Mouse (Mus musculus) forebrain, embryonic 11.5 days (tissue): ENCODE results near the gene Nck2. TPM values are rescaled to one million over a fixed set of nuclear protein-coding genes. Genes with fewer than 3 reads are reported as not detected.

Experiments used
- ATAC-seq: fragments of 200-750 bp; cut with Nextera tagmentation; replicated peaks from 2 replicates; pipeline ENCODE4 v1.8.0; 2017; ENCODE audit warnings: moderate TSS enrichment; ENCODE audit not compliant: low FRiP score
- DNase-seq: peaks from one replicate; pipeline ENCODE4 v3.0.0-alpha.2; 2017; ENCODE audit warnings: low spot score
- H3K27ac ChIP-seq: fragments of 300-500 bp; sonication (generic); 2 replicates; pipeline ENCODE4 v1.5.1; 2014; ENCODE audit warnings: low read depth, low read length
- H3K27me3 ChIP-seq: fragments of 300-500 bp; sonication (generic); 2 replicates; pipeline ENCODE4 v1.6.1; 2014; ENCODE audit warnings: mild to moderate bottlenecking, low read length, mixed read lengths; ENCODE audit not compliant: control insufficient read depth, insufficient read depth
- H3K36me3 ChIP-seq: fragments of 300-500 bp; sonication (generic); 2 replicates; pipeline ENCODE4 v1.6.1; 2014; ENCODE audit warnings: mild to moderate bottlenecking, low read length, moderate library complexity, mixed read lengths; ENCODE audit not compliant: control insufficient read depth, insufficient read depth
- H3K4me1 ChIP-seq: fragments of 300-500 bp; sonication (generic); replicated peaks from 2 replicates; pipeline ENCODE4 v1.6.1; 2014; ENCODE audit warnings: low read length, mixed read lengths; ENCODE audit not compliant: control insufficient read depth, insufficient read depth
- H3K4me2 ChIP-seq: fragments of 300-500 bp; sonication (generic); 2 replicates; pipeline ENCODE4 v1.6.1; 2014; ENCODE audit warnings: low read depth, mild to moderate bottlenecking, low read length, moderate library complexity, mixed read lengths; ENCODE audit not compliant: severe bottlenecking
- H3K4me3 ChIP-seq: fragments of 300-500 bp; sonication (generic); 2 replicates; pipeline ENCODE4 v1.5.1; 2014; ENCODE audit warnings: low read depth, low read length
- H3K9ac ChIP-seq: fragments of 300-500 bp; sonication (generic); 2 replicates; pipeline ENCODE4 v1.6.1; 2014; ENCODE audit warnings: low read length
- H3K9me3 ChIP-seq: fragments of 300-500 bp; sonication (generic); 2 replicates; pipeline ENCODE4 v1.6.1; 2016; ENCODE audit warnings: low read length, mixed read lengths; ENCODE audit not compliant: control insufficient read depth
- WGBS: fragments of 180-500 bp; shearing (Covaris S2); extraction: QIAGEN DNeasy Blood & Tissue Kit; methylation state at CpG from one replicate; pipeline ENCODE4 v1.1.7; 2014; 5-methylcytosine and 5-hydroxymethylcytosine counted together
- polyA plus RNA-seq: library from polyadenylated mRNA; unstranded; fragments of >200 nt; fragmentation: Nextera tagmentation; extraction: Ambion mirVana; gene quantifications from 2 replicates; pipeline ENCODE4 v1.2.1, GENCODE M21; 2014

The Nck2 gene
- polyA plus RNA-seq, 1 experiment from 2014 or later = 37.8 TPM

- no peaks in the 10 kb centered on the region for H3K9me3 ChIP-seq
- H3K27ac ChIP-seq = no peak overlapping the region
- H3K4me3 ChIP-seq = no peak overlapping the region
- ATAC-seq = no peak
- H3K4me1 ChIP-seq = no peaks in the 10 kb centered on the region
- no peak overlapping the region for H3K4me2 ChIP-seq
- DNase-seq = no peak
- H3K36me3 ChIP-seq = no peaks in the 10 kb centered on the region
- no peak overlapping the region for H3K9ac ChIP-seq
- no peaks in the 10 kb centered on the region for H3K27me3 ChIP-seq
Observed at GRCm38 (mm10) chr1:43403341-43403740, 41.0 kb upstream of the Nck2 start.

DNA sequence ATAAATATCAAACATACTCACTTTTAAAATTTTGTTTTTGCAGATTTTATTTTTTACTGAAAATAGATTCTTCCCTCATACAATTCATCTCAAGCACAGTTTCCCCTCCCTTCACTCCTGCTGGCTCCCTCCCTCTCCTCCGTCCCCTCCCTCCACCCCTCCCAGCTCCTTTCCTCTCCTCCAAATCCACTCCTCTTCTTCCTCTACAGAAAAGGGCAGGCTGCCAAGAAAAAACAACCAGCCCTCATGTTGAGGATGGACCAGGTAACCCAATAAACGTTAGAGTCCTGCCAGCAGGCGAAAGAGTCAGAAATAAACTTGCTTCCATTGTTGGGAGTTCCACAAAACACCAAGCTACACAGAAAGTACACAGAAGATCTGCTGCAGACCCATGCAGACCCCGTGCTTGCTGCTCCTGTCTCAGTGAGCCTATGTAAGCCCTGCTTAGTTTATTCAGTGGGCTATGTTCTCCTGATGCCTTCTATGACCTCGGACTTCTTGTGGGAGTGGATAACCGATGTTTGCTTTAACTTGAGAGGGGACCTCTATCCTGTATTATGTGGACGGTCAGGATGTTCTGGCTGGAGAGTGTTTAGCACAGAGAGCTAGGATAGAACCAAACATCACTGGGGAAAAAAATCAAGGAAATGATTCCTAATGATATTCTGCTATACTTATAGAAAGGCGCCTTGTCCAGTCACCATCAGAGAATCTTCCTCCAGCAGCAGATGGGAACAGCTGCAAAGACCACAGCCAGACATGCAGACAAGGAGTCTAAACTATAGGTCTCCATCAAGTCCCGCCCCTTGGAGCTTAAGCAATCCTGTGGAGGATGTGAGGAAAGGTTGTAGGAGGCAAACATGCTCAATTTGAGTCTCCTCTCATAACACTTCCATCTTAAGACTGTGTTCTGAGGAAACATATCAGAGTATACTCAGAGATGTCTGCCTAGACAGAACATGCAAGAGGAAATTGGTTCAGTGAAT is 39.4 kb upstream of the Nck2 start:
- Histone ChIP-seq H3K27me3 (no peaks in the 10 kb centered on the region), H3K36me3 (no peaks in the 10 kb centered on the region), H3K27ac (no peak overlapping the region), H3K9me3 (no peaks in the 10 kb centered on the region), H3K4me3 (no peak overlapping the region), H3K9ac (no peak overlapping the region), H3K4me2 (no peak overlapping the region), H3K4me1 (no peaks in the 10 kb centered on the region)
- no peak for DNase-seq
- 65% methylated on average over 9 of the region's 9 CpGs for WGBS
- ATAC-seq = no peak

GRCm38 (mm10) chr1:43409019-43409418 is 35.4 kb upstream of the Nck2 start:
- no peak overlapping the region for H3K27ac ChIP-seq
- H3K4me3 ChIP-seq = no peak overlapping the region
- ATAC-seq = no peak
- no peak for DNase-seq
- H3K4me2 ChIP-seq = no peak overlapping the region
- H3K9ac ChIP-seq = no peak overlapping the region
- H3K9me3 ChIP-seq = no peaks in the 10 kb centered on the region
- 72% methylated on average over 4 of the region's 4 CpGs for WGBS
- H3K36me3 ChIP-seq = no peaks in the 10 kb centered on the region
- H3K4me1 ChIP-seq = no peaks in the 10 kb centered on the region
- H3K27me3 ChIP-seq = no peaks in the 10 kb centered on the region

DNA sequence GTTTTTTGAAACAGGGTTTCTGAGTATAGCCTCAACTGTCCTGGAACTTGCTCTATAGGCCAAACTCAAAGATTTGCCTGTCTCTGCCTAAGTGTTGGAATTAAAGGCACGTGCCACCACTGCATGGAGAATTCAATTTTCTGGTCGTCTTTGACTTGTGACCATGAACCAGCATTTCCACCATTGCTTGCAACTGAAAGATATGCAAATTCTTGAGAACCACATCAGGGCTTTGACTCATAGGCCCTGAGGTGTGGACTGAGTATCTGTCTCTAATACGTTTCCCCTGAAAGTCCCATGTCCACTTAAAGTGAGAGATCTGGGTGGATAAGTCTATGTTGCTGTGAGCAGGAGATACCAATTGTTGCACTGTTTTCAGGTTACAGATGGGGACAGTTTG is 31.6 kb upstream of the Nck2 start:
- Histone ChIP-seq H3K9me3 (no peaks in the 10 kb centered on the region), H3K9ac (no peak overlapping the region), H3K4me3 (no peak overlapping the region), H3K4me2 (no peak overlapping the region), H3K4me1 (no peaks in the 10 kb centered on the region), H3K36me3 (no peaks in the 10 kb centered on the region), H3K27ac (no peak overlapping the region), H3K27me3 (no peaks in the 10 kb centered on the region)
- DNase-seq (no peak), ATAC-seq (no peak)
- 83% methylated on average over 3 of the region's 3 CpGs for WGBS

- H3K4me2 ChIP-seq = no peak overlapping the region
- no peak overlapping the region for H3K27ac ChIP-seq
- no peaks in the 10 kb centered on the region for H3K4me1 ChIP-seq
- H3K4me3 ChIP-seq = no peak overlapping the region
- H3K9me3 ChIP-seq = no peaks in the 10 kb centered on the region
- H3K27me3 ChIP-seq = no peaks in the 10 kb centered on the region
- ATAC-seq (no peak), DNase-seq (no peak)
- WGBS = 83% methylated on average over 3 of the region's 3 CpGs
- H3K36me3 ChIP-seq = no peaks in the 10 kb centered on the region
- H3K9ac ChIP-seq = no peak overlapping the region
Observed at GRCm38 (mm10) chr1:43413298-43413697, 31.1 kb upstream of the Nck2 start.

- 93% methylated on average over 4 of the region's 4 CpGs for WGBS
- ATAC-seq = no peak
- H3K27me3 ChIP-seq = no peaks in the 10 kb centered on the region
Observed at GRCm38 (mm10) chr1:43413749-43414148, 30.6 kb upstream of the Nck2 start.

GRCm38 (mm10) chr1:43414228-43414627 is 30.2 kb upstream of the Nck2 start:
- no peaks in the 10 kb centered on the region for H3K9me3 ChIP-seq
- ATAC-seq = no peak

More at GRCm38 (mm10) chr1:43413749-43414148, 30.6 kb upstream of the Nck2 start:
- DNase-seq = no peak
- H3K27ac ChIP-seq = no peak overlapping the region
- H3K9me3 ChIP-seq = no peaks in the 10 kb centered on the region
- no peaks in the 10 kb centered on the region for H3K4me1 ChIP-seq
- H3K9ac ChIP-seq = no peak overlapping the region
- no peak overlapping the region for H3K4me3 ChIP-seq
- H3K36me3 ChIP-seq = no peaks in the 10 kb centered on the region
- H3K4me2 ChIP-seq = no peak overlapping the region

DNA sequence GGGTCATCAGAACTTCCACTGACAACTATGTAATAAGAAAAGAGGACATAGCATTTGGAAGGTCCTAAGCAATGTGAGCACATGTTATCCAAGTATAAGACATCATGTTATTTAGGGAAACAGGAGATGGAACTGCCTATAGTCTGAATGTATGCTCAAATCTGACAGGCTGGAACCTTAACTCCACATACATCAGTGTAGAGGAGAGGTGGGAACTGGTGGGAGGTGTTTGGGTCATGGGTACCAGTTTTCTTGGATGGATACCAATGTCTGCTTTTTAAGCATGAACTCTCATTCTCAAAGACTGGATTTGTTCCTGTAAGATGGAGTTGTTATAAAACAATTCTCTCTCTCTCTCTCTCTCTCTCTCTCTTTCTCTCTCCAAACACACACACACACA is 29.4 kb upstream of the Nck2 start:
- H3K36me3 ChIP-seq = no peaks in the 10 kb centered on the region

More at GRCm38 (mm10) chr1:43414228-43414627, 30.2 kb upstream of the Nck2 start:
- no peak overlapping the region for H3K4me3 ChIP-seq
- no peaks in the 10 kb centered on the region for H3K36me3 ChIP-seq
- no peak overlapping the region for H3K9ac ChIP-seq
- no peak overlapping the region for H3K27ac ChIP-seq
- DNase-seq = no peak
- H3K4me2 ChIP-seq = no peak overlapping the region
- H3K4me1 ChIP-seq = no peaks in the 10 kb centered on the region
- H3K27me3 ChIP-seq = no peaks in the 10 kb centered on the region

More for the DNA sequence above, 29.4 kb upstream of the Nck2 start:
- ATAC-seq (no peak), DNase-seq (no peak)
- Histone ChIP-seq H3K4me2 (no peak overlapping the region), H3K27ac (no peak overlapping the region), H3K9ac (no peak overlapping the region), H3K4me3 (no peak overlapping the region), H3K9me3 (no peaks in the 10 kb centered on the region), H3K27me3 (no peaks in the 10 kb centered on the region), H3K4me1 (no peaks in the 10 kb centered on the region)
